Mouse (Mus musculus) ovary, postnatal 10 days (tissue): ENCODE data around the gene Bcas3.

Experiments
- DNase-seq: peaks from one replicate; pipeline ENCODE4 v3.0.0; 2022; ENCODE audit warnings: low spot score

The Bcas3 gene

GRCm38 (mm10) chr11:85621486-85621885 is 268.5 kb downstream of the Bcas3 start:
- no peak for DNase-seq

DNA sequence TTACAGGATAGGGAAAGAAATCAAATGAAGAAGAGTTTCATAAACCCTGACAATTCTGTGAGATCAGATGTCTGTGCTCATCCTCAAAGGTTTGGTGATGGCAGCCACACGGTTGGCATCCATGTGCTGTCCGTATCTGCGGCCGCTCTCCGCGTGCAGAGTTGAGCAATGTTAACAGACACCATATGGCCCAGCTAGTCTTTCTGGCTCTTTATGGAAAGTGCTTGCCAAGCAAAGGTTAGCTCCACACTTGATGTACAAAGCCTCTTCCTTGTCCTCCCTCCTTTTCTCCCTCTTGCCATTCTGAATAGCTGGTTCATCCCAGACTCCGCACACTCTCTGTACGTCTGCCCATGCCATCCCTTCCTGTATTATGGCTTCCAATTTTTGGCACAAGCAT is 269.0 kb downstream of the Bcas3 start:
- DNase-seq: no peak

- DNase-seq: no peak
Measured at GRCm38 (mm10) chr11:85625206-85625605, 272.2 kb downstream of the Bcas3 start.

- DNase-seq: no peak
Measured at GRCm38 (mm10) chr11:85626846-85627245, 273.9 kb downstream of the Bcas3 start.

DNA sequence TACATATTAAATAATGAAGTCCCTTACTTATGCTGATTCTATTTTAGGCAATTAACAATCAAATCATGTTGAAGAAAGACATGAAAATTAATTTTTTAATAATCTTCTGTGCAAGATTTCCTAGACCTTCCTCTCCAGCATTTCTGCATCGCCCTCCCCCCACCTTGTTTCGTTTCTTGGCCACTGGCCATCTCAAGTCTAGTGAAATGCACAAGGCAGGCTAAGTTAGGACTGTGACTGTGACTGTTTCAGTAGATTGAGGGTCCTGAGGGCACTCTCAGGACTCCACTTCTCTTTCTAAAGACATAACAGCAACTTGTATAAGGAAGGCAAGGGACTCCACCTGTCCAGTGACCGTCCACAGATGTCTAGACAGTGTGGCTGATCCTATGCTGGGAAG is 274.4 kb downstream of the Bcas3 start:
- DNase-seq: no peak

DNA sequence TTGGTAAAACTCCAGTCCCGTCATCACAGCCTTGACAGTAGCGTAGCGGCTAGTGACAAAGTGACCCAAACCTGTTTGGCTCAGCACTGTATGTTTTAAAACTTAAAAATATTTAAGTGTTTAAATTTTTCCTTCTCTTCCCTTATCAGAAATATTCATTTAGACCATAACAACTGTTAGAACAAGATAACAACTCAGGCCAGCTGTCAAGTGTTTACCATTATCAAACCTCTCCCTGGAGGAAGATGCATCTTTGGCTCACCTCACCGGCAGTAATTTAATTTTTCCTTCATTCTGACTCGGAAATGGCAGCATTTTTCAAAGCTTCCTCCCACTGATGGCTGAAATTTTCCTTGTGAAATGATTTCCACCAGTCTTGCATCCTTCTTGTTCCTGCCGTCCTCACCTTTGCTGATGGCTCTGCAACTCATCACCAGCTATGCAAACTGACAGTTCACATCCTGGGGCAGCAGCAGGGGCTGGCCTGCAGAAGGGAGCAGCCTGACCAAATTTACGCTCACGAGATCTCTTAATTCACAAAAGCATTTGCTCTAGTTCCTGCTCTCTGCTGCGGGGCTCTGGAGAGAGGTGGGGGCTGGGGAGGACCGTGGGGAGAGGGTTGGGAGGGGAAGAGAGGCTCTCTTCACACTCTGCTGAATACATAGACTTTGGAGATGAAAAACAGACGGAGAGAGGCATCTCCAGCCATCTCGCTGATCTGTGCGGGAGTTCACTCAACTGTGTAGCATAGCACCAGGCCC is 275.5 kb downstream of the Bcas3 start:
- DNase-seq: no peak

DNA sequence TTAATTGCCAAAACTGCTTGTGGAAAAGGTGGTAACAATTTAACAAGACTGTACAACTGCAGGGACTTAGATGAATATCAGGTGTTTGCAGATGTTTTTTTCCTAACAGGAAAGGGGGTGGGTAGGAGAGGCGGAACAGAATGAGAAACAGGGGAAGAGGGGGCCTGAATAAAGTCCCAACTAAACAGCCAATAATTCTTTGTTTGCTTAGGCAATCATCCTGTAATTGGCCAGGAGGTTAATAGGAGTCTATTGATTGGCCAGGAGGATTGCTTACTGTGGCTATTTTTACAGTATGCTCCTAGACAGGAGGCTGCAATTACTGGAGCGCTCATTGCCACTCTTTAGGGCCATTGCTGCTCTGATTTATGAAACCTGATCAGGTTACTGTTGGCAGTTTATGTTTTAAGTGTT is 279.6 kb downstream of the Bcas3 start:
- no peak for DNase-seq

DNA sequence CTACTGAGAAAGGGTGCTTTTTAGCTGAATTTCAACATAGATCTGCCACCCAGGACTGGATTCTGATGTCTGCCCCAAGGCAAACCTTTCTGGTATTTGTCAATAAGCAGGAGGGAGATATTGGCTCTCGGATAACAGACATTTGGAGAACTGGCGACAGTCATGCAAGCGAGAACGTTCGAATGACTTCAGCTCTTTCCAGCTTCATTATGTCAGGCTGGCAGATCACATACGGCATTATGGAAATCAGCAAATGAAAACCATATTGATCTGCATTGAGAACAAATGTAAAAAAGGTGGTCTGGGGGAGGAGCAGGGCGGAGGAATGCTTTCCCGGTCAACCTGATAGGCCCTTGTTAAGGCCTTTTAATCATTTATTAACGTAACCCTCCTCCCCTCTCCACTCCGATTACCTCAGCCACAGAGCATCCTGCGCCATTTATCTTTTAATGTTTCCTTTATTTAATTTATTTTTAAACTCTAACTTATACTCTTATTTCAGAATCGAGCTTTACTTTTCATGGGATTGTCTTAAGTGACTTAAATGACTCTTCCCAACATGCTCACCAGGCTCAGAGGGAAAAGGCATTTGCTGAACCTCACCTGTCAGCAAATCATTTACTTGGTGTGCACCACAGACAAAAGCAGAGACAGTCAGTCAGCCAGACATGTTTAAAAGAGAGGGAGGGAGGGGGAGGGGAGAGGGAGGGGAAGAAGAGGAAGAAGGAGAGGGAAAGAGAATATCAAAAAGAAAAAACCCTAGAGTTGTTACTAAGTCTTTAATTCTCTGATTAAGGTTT is 285.9 kb downstream of the Bcas3 start:
- DNase-seq: no peak

DNA sequence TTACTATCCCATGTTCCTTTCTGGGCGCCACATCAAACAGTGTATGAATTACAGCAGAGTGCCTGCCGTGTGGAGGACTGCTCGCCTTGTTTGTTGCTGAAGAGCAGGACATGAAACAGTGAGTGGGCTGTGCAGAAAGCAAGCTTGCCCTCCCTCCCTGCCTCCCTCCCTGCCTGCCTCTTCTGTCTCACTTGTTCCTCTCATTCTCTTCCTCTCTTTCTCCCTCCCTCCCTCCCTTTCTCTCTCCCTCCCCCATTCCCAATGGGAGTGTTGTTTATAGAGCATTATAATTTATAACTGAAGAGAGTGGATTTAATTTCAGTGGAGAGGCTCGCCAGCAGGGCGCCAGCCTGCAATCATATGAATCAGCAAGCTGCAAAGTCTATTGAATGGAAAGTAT is 287.7 kb downstream of the Bcas3 start:
- DNase-seq: no peak

- no peak for DNase-seq
Measured at GRCm38 (mm10) chr11:85641486-85641885, 288.5 kb downstream of the Bcas3 start.

- DNase-seq: no peak
Measured at GRCm38 (mm10) chr11:85642591-85642990, 289.6 kb downstream of the Bcas3 start.

DNA sequence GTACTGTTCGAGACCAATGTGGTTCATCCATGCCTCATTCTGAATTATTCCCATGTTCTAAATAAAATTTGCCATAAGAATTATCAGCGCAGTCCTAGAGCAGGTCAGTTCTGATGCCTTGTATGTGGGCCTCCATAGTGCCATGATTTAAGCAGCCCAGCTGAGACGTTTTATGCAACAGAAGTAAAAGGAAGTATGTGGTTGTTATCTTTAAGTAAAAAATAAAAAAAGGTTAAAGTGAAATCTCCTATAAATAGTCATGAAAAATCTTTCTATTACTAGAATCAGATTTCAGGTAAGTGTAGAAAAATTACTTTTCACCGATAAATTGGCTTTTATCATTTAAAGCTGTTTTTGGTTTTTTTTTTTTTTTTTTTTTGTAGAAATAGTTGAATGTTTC is 290.1 kb downstream of the Bcas3 start:
- DNase-seq: no peak

GRCm38 (mm10) chr11:85643479-85644000 is 290.6 kb downstream of the Bcas3 start:
- no peak for DNase-seq

DNA sequence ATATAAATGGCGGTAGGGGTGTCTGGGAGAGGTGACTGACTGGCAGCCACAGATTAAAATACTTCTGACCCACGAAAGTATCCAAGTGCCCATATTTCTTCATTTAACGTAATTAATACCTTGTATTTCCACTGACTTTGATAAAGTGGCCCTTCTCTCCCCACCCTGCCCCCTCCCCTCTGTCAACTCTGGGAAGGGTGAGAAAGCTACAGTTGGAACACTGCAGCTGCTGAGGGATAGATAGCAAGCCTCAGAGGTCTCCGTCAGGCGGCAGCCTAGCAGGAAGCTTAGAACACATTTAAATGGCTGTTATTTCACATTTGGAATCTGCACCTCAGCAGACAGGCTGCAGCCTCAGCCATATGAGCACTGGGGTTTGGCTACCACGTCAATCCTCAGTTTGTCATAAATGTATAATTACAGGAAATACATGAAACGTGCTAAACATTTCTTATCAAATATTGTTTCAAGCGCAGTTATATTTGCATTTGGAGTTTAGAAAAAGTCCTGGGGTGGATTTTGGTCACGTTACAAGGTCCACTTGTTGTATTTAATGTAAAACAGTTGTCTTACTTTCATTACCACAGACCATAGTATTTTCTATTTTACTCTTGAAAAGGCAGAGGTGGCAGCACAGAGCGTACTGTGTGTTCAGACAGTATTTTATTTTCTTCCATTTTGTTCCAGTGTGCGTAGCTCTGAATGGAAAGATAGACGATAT is 291.2 kb downstream of the Bcas3 start:
- DNase-seq: no peak

DNA sequence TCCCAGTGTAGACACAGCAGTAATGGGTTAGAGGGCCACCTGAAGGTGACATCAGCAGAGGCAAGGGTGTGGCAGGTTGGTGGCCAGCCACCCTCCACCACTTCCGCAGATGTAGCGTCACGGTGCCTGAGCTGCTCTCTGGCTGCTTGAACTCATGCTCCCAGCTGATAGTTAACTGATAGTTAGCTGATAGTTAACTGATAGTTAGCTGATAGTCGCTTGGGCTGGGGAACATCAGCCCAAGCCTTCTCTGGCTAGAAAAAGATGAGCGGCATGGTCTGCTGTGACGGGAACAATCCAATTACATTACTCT is 291.7 kb downstream of the Bcas3 start:
- no peak for DNase-seq

DNA sequence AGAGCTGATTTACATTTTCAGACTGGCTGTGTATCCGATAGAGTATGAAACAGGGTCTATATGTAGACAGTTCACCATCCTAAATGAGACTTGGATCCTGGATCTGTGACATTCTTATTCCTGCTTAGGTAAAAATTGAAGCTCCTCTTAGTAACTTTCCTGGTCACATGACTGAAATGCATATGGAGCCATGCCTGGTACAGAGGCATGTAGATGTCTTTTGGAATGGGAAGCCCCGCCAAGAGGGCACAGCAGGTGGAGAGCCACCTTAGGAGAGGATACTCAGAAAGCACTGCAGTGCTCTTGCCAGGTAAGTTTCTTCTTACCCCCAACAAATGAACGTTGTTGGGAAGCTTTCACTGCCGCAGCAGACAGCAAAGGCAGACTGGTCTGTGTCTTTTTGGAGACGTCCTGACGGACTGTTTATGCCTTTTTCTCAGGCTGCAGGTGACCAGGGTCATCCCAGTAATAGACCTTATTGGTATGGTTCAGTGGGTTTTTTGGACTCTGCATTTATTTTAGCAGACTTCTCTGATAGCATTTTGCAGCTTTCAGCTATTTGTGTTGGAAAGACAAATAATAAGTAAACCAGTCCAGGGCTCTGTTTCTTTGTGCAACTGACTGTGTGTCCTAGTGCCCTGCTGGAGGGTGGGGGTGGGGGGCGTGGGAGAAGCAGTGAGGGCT is 292.3 kb downstream of the Bcas3 start:
- DNase-seq: no peak

- no peak for DNase-seq
Measured at GRCm38 (mm10) chr11:85648893-85649292, 295.9 kb downstream of the Bcas3 start.

GRCm38 (mm10) chr11:85649373-85649772 is 296.4 kb downstream of the Bcas3 start:
- DNase-seq: no peak

- DNase-seq: no peak
Measured at GRCm38 (mm10) chr11:85657471-85657870, 304.5 kb downstream of the Bcas3 start.

- no peak for DNase-seq
Measured at GRCm38 (mm10) chr11:85660304-85660703, 307.3 kb downstream of the Bcas3 start.

GRCm38 (mm10) chr11:85667176-85667575 is 314.2 kb downstream of the Bcas3 start:
- no peak for DNase-seq

- DNase-seq: no peak
Measured at GRCm38 (mm10) chr11:85667741-85668140, 314.8 kb downstream of the Bcas3 start.
